Mouse (Mus musculus) olfactory bulb, adult 2 months (tissue): ENCODE measurements around the gene Nrde2.

ENCODE experiments used
- CTCF ChIP-seq: fragments of 200-500 bp; IDR thresholded peaks from 2 replicates; pipeline ENCODE4 v1.5.1; 2012; ENCODE audit warnings: low read depth, mild to moderate bottlenecking, low read length, moderate library complexity; ENCODE audit not compliant: insufficient read depth
- POLR2A ChIP-seq: fragments of 200-500 bp; IDR thresholded peaks from 2 replicates; pipeline ENCODE4 v1.6.1; 2012; ENCODE audit warnings: mild to moderate bottlenecking, low read depth, low read length, moderate library complexity; ENCODE audit not compliant: insufficient read depth

GRCm38 (mm10) chr12:100187756-100188430, 28.4 kb upstream of the Nrde2 start:
- TF ChIP-seq POLR2A = no peak
- TF ChIP-seq CTCF = no peak
